Mouse (Mus musculus) ES-Bruce4 (cell line): Measurements from ENCODE around the gene Apba2.

Experiments
- CTCF ChIP-seq: IDR thresholded peaks from one replicate; pipeline ENCODE4 v1.8.1; 2011; ENCODE audit warnings: low read depth, low read length
- EP300 ChIP-seq: IDR thresholded peaks from 2 replicates; pipeline ENCODE4 v1.6.1; 2011; ENCODE audit warnings: low read depth, low read length; ENCODE audit not compliant: insufficient read depth
- POLR2A ChIP-seq: IDR thresholded peaks from one replicate; pipeline ENCODE4 v1.8.1; 2011; ENCODE audit warnings: low read length; ENCODE audit not compliant: insufficient read depth

GRCm38 (mm10) chr7:64513621-64514020, 12.1 kb downstream of the Apba2 start:
- TF ChIP-seq POLR2A (no peak), EP300 (no peak), CTCF (no peak)
